Mouse (Mus musculus) embryo, embryonic 9.5 days (tissue): ENCODE measurements around the gene Oxgr1.

Source experiments
- DNase-seq: peaks from one replicate; pipeline ENCODE4 v3.0.0-alpha.2; 2017; ENCODE audit errors: extremely low spot score

Gene Oxgr1

GRCm38 (mm10) chr14:119980698-119981235 lies 61.5 kb downstream of the Oxgr1 start:
- no peak for DNase-seq
